Mouse (Mus musculus) monocyte, adult 2 months (primary cell): ENCODE results near the gene Hvcn1.

Experiments used
- DNase-seq, 2 experiments: peaks; one replicate each; pipeline ENCODE4 v3.0.0; 2022; ENCODE audit warnings: low spot score in 2 of 2, low read depth in 1 of 2

The Hvcn1 gene

DNA sequence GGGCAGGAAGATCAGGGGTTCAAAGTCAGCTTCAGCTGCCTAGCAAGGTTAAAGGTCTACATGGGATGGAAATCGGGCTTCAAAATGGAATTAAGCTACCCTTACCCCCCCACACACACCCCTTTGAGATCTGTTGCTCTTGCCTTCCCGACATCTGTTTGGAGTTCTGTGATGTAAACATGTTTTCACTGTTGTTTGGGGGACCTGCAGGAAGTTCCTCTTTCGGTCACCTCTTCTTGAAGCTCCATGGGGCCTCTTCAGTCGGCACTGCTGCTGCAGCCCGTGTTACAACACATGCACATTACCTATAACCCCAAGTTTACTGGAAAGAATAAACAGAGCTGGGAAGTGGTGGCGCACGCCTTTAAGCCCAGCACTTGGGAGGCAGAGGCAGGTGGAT, 60.5 kb downstream of the Hvcn1 start:
- no peak for DNase-seq

DNA sequence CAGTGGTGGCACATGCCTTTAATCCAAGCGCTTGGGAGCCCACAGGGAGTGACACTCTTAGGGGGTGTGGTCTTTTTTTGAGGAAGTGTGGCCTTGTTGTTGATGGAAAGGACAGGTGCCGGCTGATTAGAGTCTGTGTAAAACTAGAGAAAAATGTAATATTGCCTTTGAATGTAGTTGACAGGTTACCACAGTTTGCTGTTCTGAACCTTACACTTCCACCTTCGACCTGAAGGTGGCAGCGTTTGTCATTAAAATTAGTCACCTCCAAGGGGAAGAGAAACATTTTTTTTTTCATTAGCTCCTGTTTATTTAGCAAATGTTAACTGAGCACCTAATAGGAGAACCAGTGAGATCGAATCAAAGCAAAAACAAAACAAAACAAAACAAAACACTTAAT, 61.3 kb downstream of the Hvcn1 start:
- peak in 1 of 2 experiments; percentile 58 for DNase-seq

DNA sequence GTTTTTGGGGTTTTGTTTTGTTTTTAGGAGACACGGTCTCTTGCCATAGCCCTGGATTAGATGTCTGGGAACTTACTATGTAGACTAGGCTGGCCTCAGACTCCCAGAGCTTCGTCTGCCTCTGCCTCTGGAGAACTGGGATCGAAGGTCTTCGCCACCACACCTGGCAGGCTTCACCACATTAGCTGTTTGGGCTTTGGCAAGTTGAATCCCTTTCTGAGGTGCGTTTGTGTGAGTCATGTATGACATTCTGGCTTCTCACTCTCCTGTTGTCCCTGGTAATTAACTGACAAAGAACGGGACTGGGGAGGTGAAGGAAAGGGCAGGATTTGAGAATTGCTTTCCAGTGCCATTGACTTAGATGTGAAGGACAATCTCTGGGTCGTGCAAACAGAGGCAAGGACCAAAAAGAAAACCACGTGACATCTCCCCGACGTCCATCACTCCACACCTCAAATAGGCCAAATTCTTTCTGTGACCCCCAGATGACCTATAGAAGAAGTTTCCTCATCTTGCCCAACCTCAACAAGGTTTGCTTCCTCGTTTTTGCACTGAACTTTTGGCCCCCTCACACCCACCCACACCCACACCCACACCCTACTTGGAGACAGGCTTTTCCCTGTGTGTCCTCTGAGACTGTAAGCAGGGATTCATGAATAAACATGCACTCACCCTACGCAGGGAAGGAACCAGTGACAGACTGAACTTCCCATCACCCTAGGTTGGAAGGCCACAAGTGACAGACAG, 62.4 kb downstream of the Hvcn1 start:
- DNase-seq: peak; percentile 65 to 70

- DNase-seq: no peak
Measured at GRCm38 (mm10) chr5:122272821-122273220, 66.2 kb downstream of the Hvcn1 start.

- peak in 1 of 2 experiments; percentile 64 for DNase-seq
Measured at GRCm38 (mm10) chr5:122274785-122275184, 68.2 kb downstream of the Hvcn1 start.

GRCm38 (mm10) chr5:122278946-122279345, 72.3 kb downstream of the Hvcn1 start:
- DNase-seq: no peak

GRCm38 (mm10) chr5:122279799-122280421, 73.3 kb downstream of the Hvcn1 start:
- DNase-seq: no peak

DNA sequence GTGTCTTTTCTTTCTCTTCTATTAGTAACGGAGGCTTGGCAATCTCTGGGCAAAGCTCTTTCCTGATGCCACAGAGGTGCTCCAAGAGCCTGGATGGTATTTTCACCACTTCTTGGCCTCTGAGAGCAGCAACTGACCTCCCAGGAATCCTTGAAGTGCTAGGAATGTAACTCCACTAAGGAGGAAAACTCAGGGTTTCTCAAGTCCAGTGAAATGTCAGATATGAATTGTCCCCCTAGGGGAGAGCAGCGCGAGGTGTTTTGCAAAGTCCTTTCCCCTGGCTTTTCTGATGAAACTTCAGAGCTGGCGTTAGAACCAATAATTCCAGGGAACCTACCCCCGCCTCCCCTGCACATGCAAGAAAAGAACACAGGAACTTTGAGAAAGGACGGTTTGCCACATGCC, 73.8 kb downstream of the Hvcn1 start:
- no peak for DNase-seq

DNA sequence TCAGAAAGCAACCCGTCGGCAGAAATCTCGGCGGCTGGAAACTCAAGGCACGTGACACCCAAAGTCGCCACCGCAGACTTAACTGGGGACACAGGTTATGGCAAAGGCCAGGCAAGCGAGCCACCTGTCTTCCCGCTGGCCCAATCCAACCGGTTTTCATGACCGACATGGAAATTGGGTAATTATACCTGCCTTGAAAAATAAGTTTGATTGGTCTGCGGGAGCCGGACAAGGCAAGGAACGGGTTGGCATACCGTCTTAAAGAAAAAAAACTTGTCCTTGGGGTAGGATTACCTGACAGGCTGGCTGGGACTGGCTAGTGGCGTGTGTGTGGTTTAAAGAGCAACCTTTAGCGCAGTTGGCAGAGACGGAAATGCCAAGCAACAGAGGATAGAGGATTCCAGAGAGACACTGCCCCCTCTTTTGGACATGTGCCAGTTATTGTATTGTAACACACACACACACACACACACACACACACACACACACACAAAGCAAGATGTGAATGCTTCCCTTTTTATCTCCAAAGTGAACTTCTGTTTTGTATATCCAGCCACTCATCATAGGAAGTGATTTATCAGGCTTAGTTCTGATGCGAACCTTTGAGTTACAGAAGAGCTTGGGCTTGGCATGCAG, 74.3 kb downstream of the Hvcn1 start:
- no peak for DNase-seq

DNA sequence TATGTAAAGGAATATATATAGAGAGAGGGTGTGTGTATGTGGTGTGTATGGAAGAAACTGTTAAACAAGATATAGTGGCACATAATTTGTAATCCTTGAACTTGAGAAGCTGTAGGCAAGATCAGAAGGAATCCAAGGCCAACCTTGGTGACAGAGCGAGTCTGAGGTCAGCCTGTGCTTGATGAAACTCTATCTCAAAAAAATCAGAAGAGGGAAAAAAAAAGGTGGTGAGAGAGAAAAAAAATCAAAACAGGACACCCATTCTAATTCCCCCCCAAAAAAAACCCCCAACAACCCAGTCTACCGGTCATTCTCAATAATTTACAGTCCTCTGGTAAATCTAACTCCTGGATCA, 77.2 kb downstream of the Hvcn1 start:
- DNase-seq: no peak

- DNase-seq: peak; percentile 66 to 76
Measured at GRCm38 (mm10) chr5:122284183-122285028, 77.8 kb downstream of the Hvcn1 start, which contains the start of gene Pptc7. Gene Pptc7, plus strand, starts transcription at chr5:122284365.

DNA sequence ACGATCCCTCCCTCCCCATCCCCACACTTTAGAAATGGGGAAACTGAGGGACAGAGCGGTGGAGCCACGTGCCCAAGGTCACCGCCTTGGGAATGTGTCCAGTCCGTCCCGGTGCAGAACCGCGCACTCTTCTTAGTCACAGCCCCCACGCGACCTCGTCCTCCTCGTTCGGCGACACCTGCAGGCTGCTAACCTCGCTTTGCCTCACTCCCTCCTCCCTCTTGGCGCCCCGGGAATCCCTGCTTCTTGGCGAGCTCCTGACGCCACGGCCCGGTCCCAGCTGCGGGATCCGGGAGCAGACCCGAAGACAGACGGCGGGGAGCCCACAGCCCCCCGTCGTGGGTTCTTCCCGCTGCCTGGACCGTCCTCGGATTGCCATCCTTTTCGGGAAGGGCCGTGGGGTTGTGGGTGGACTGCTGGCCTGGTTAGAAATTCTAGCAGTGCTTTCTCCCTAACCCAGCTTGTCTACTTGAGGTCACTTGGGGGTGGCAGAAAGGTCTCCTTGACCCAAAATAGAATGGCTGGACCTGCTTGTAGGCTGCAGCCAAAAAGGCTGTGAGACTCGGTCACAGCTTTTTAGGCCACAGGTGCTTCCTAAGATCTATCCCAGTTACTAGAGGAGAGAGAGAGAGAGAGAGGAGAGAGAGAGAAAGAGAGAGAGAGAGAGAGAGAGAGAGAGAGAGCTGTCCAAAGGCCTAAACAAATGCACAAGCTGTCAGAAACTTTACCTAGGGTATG, 78.6 kb downstream of the Hvcn1 start:
- DNase-seq: no peak

- DNase-seq: no peak
Measured at GRCm38 (mm10) chr5:122285767-122286150, 79.2 kb downstream of the Hvcn1 start.

DNA sequence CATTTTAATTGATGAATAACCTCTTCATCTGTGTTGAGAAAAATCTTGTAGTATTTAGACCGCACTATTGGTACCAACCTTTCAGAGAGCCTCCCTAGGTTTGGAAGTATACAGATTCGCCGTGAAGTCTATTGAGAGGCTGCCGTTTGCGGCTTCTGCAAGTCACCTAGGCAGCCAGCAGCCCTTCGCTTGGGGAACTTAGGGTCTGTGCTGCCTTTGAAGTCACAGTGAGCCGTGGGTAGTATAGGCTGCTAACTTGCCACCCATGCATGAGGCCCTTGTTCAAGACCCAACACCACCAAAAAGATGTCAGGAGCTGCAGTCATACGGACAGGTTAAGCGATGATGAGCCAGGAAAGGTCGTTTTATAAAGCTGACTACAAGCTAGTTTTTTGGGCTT, 79.6 kb downstream of the Hvcn1 start:
- DNase-seq: no peak

DNA sequence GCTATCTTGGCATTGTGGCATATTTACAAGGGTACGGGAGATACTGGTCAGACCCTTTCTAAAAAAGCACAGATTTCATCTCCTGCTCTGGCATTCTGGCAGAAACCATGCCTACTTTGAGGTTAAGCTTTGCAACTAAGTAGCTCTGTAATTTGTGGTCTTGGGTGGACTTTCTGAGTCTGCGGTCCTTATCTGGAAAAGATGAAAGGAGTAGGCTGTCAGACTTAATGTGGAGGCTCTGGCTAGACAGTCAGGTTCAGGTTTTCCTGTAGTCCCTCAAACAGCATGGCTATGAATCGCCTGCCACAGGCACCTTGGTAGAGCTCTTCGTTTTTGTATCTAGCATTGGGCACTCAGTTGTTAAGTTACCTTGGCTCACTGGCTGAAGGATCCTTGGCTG, 80.4 kb downstream of the Hvcn1 start:
- DNase-seq: no peak

DNA sequence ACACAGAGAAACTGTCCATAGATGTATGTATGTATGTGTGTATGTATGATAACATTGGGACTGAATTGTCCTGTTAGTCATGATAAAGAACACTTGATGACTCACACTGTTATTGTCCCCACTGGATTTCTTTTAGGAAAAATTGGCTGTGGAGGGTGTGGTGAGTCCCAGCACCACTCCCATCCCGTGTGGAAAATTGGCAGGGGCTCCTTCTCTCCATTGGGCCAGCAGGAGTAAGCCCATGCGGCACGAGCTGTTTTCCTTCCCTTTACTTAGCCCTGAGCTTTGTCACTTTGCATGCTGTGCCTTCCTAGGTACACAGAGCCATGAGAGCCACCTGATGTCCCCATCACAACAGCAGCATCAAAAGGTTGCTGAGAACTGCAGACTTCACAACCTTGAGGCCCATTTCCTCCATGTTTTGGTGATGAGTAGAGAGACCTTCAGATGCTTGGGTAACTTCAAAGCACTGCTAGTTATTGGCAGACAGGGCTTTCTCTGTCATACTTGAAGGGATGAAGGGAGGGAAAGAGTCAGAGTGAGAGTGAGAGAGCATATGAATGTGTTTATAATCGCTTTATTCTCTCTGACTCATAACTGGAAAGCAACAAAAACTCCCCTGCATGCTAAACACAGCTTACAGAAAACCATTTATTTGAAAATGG, 81.7 kb downstream of the Hvcn1 start:
- DNase-seq: no peak

DNA sequence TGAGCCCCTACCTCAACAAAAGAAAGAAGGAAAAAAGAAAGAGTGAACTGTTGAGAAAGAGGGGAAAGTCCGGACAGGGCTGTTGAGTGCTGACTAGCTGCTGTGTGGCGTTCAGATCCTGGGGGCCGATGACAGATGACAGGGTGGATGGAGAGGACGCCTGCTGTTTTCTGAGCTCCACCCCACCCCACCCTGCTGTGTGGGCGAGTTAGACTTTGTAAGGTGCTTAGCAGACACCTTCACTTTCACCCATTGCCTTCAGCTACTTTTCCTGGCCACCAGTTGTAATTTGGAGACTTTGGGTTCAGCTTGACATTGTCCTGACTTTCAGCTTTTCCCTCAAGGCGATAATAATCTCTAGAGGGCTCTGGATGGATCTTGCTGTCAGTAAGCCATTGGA, 84.5 kb downstream of the Hvcn1 start:
- no peak for DNase-seq
